Mouse (Mus musculus): ENCODE measurements at regions not wholly inside any gene's neighbourhood (a gene's known extent, or its start where the extent isn't known, plus 50 kb on each side); places are given as distances from the start of the nearest gene placed in this dataset.

DNA sequence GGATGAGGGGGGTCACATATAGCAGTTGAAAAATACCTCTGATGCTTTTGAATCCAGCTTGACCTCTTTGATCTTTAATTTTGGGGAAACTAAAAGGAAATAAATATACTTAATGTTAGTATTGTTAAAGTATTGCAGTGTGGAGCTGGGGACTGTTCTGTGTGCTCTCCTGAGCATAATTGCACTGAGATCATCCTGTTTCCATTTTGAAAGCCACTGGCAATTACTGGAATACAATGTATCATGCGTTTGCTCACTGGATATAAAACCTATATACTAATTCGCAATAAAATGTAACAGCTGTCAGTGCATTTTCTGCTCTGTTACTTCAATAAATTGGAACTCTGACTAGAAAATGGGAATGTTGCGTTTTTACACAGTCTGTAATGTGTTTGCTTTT is 884.4 kb upstream of the Pou3f3 start:
- TF ChIP-seq CTCF (conservative IDR thresholded peaks at IDR 0.05; ENCODE audit: low read length) (no peak), NANOG (IDR thresholded peaks at IDR 0.05; ENCODE audit: borderline replicate concordance, low read length) (no peak)

All from E14TG2a.4 (cell line).